In the genomic region with DNA sequence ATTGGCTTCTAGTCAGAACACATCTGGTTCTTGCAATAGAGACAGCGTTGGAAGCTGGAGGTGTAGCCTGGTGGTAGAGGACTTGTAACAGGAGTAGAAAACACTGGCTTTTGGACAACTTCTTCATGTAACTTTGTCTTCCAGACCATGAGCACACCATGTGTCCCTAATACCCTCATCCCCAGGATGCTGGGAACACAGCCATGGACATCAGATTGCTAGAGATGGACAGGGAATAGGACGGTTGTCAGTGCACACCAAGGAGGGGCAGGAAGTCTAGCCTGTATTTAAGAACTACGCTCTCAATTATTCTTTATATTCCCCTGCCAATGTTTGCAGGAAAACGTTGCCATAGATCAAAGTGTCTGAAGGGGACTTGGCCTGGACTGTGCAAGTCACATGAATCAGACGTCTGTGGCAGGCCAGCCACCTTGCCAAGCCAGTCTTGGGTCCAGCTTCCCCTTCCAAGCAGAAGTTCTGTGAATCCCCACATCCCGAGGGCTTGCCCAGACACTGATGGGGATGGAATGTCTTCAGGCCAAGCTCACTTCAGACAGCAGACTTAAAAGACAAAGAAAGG, we compare ENCODE assay signal across 9 mouse cellular contexts.
A peak's percentile ranks its signal among the peaks of the same experiment; 100 is the strongest.
DNase-seq lines count a peak whose midpoint lies in the region; ATAC-seq and TF ChIP-seq lines count a peak whose summit lies in the region.
"Had no signal": no experiment of that assay in that cellular context is flagged by ENCODE, and none has a peak within 500 bp of the region (broad histone marks: within the 10 kb centered on the region; RNA-seq: fewer than 3 reads in every experiment).

No protein-coding gene starts in this region.

- H3K36me3 ChIP-seq in kidney, embryonic 14.5 days (ENCODE audit: control insufficient read depth, insufficient read depth, low read length) = no peaks in the 10 kb centered on the region
- H3K36me3 ChIP-seq in heart, postnatal 0 days (replicated peaks; ENCODE audit: control insufficient read depth, insufficient read depth, low read length) = no peaks in the 10 kb centered on the region
- H3K36me3 ChIP-seq in intestine, postnatal 0 days (ENCODE audit: control insufficient read depth, insufficient read depth) = no peaks in the 10 kb centered on the region
- H3K36me3 ChIP-seq in thymus, adult 2 months (ENCODE audit: control insufficient read depth, insufficient read depth, low read length) = no peaks in the 10 kb centered on the region
- no peaks in the 10 kb centered on the region for H3K36me3 ChIP-seq in hindbrain, embryonic 14.5 days (replicated peaks; ENCODE audit: control insufficient read depth, insufficient read depth)
- H3K36me3 ChIP-seq: hindbrain, embryonic 10.5 days had no signal

- no peak for ATAC-seq in kidney, embryonic 14.5 days (ENCODE audit: low FRiP score, low TSS enrichment)
- peak; percentile 22; the same call in 1 of the 2 replicates for ATAC-seq in heart, postnatal 0 days (ENCODE audit: insufficient read depth, low read depth)
- 0 out of 2 replicates have a peak, but pooled peaks have one; percentile 6 for ATAC-seq in intestine, postnatal 0 days
- ATAC-seq in hindbrain, embryonic 14.5 days (ENCODE audit: low FRiP score) = no peak

- H3K9ac ChIP-seq in kidney, embryonic 14.5 days (ENCODE audit: low read depth, low read length) = no peak overlapping the region
- H3K9ac ChIP-seq in heart, postnatal 0 days (replicated peaks; ENCODE audit: low read depth, low read length) = no peak overlapping the region
- no peak overlapping the region for H3K9ac ChIP-seq in intestine, postnatal 0 days (ENCODE audit: low read depth, low read length)
- H3K9ac ChIP-seq in hindbrain, embryonic 14.5 days = no peak overlapping the region

- H3K4me1 ChIP-seq in kidney, embryonic 14.5 days (ENCODE audit: control insufficient read depth, insufficient read depth, low read length) = peaks cover 21% of the 10 kb centered on the region
- peaks cover 24% of the 10 kb centered on the region; the same call in 1 of the 2 replicates for H3K4me1 ChIP-seq in heart, postnatal 0 days (ENCODE audit: control insufficient read depth, insufficient read depth)
- H3K4me1 ChIP-seq in intestine, postnatal 0 days (replicated peaks; ENCODE audit: control insufficient read depth, insufficient read depth, low read length) = peaks cover 6% of the 10 kb centered on the region
- H3K4me1 ChIP-seq in thymus, adult 2 months (replicated peaks; ENCODE audit: control insufficient read depth, insufficient read depth, low read length) = no peaks in the 10 kb centered on the region
- no peaks in the 10 kb centered on the region for H3K4me1 ChIP-seq in hindbrain, embryonic 14.5 days (replicated peaks; ENCODE audit: control insufficient read depth, insufficient read depth, low read length)

- no peak overlapping the region; the same call in 1 of the 2 replicates for H3K27ac ChIP-seq in kidney, embryonic 14.5 days (ENCODE audit: low read depth, low read length)
- no peak overlapping the region for H3K27ac ChIP-seq in heart, postnatal 0 days (ENCODE audit: low read depth)
- no peak overlapping the region for H3K27ac ChIP-seq in intestine, postnatal 0 days (ENCODE audit: low read depth, low read length)
- H3K27ac ChIP-seq in thymus, adult 2 months (ENCODE audit: control insufficient read depth, insufficient read depth, low read length) = no peak overlapping the region
- H3K27ac ChIP-seq in hindbrain, embryonic 14.5 days = no peak overlapping the region
- H3K27ac ChIP-seq: hindbrain, embryonic 10.5 days; macrophage had no signal

- DNase-seq in kidney, adult 11 months = peak; percentile 16
- no peak for DNase-seq in heart, postnatal 0 days (ENCODE audit: low spot score)
- DNase-seq in lung, postnatal 36 days = peak; percentile 21
- no peak for DNase-seq in thymus, adult 2 months
- DNase-seq in hindbrain, embryonic 14.5 days (ENCODE audit: low spot score) = no peak

- 51% methylated on average over 6 of the region's 6 CpGs for WGBS in kidney, embryonic 14.5 days
- 40% methylated on average over 6 of the region's 6 CpGs for WGBS in heart, postnatal 0 days
- 44% methylated on average over 6 of the region's 6 CpGs for WGBS in intestine, postnatal 0 days
- WGBS in thymus, adult 2 months = 63% methylated on average over 6 of the region's 6 CpGs
- WGBS in hindbrain, embryonic 14.5 days = 79% methylated on average over 6 of the region's 6 CpGs

- TF ChIP-seq CTCF in heart, postnatal 0 days (IDR thresholded peaks at IDR 0.05; ENCODE audit: low read depth) = no peak
- TF ChIP-seq CTCF in intestine, postnatal 0 days (IDR thresholded peaks at IDR 0.05; ENCODE audit: low read depth) = no peak
- TF ChIP-seq CTCF in thymus, adult 2 months (IDR thresholded peaks at IDR 0.05; ENCODE audit: borderline replicate concordance, control insufficient read depth, extremely low read depth, insufficient read depth, low read length, poor library complexity) = no peak

- TF ChIP-seq POLR2A in thymus, adult 2 months (IDR thresholded peaks at IDR 0.05; ENCODE audit: control insufficient read depth, extremely low read depth, insufficient read depth, low read length, poor library complexity) = no peak

- H3K27me3 ChIP-seq in kidney, embryonic 14.5 days (ENCODE audit: control insufficient read depth, insufficient read depth, low read length) = no peaks in the 10 kb centered on the region
- H3K27me3 ChIP-seq in heart, postnatal 0 days (ENCODE audit: control insufficient read depth, insufficient read depth, low read length) = no peaks in the 10 kb centered on the region
- H3K27me3 ChIP-seq in intestine, postnatal 0 days (replicated peaks; ENCODE audit: control insufficient read depth, insufficient read depth, low read length) = no peaks in the 10 kb centered on the region
- H3K27me3 ChIP-seq in thymus, adult 2 months (ENCODE audit: control insufficient read depth, insufficient read depth, low read length) = no peaks in the 10 kb centered on the region
- no peaks in the 10 kb centered on the region for H3K27me3 ChIP-seq in hindbrain, embryonic 14.5 days (ENCODE audit: control insufficient read depth, insufficient read depth, low read length)

- H3K4me3 ChIP-seq in kidney, embryonic 14.5 days (ENCODE audit: low read length) = no peak overlapping the region
- H3K4me3 ChIP-seq in heart, postnatal 0 days (ENCODE audit: low read depth, low read length) = no peak overlapping the region
- no peak overlapping the region for H3K4me3 ChIP-seq in intestine, postnatal 0 days (ENCODE audit: low read depth, low read length)
- H3K4me3 ChIP-seq in thymus, adult 2 months (ENCODE audit: control insufficient read depth, insufficient read depth, low read length) = no peak overlapping the region
- no peak overlapping the region for H3K4me3 ChIP-seq in hindbrain, embryonic 14.5 days (replicated peaks; ENCODE audit: low read length)
- H3K4me3 ChIP-seq: hindbrain, embryonic 10.5 days had no signal

- H3K9me3 ChIP-seq in kidney, embryonic 14.5 days (ENCODE audit: control insufficient read depth, low read length) = no peaks in the 10 kb centered on the region
- no peaks in the 10 kb centered on the region for H3K9me3 ChIP-seq in heart, postnatal 0 days (replicated peaks; ENCODE audit: control insufficient read depth, low read length)
- H3K9me3 ChIP-seq in intestine, postnatal 0 days (ENCODE audit: control insufficient read depth) = no peaks in the 10 kb centered on the region
- H3K9me3 ChIP-seq in hindbrain, embryonic 14.5 days (ENCODE audit: control insufficient read depth, low read length) = no peaks in the 10 kb centered on the region
- H3K9me3 ChIP-seq: hindbrain, embryonic 10.5 days had no signal

- TF ChIP-seq EP300 in heart, postnatal 0 days (IDR thresholded peaks at IDR 0.05; ENCODE audit: low read depth) = no peak

- H3K4me2 ChIP-seq in kidney, embryonic 14.5 days (replicated peaks; ENCODE audit: low read depth, low read length) = no peak overlapping the region
- no peak overlapping the region for H3K4me2 ChIP-seq in heart, postnatal 0 days (ENCODE audit: low read depth, low read length)
- H3K4me2 ChIP-seq in intestine, postnatal 0 days (replicated peaks; ENCODE audit: low read depth) = no peak overlapping the region
- H3K4me2 ChIP-seq in hindbrain, embryonic 14.5 days (replicated peaks) = no peak overlapping the region

Comparison
In these comparisons a context has a peak if more than half of its experiments do, and no peak if none do; other contexts are left out.
1. DNase-seq: peak in kidney, adult 11 months (single experiment) and lung, postnatal 36 days (single experiment); none in heart, postnatal 0 days (single experiment), thymus, adult 2 months (single experiment) and hindbrain, embryonic 14.5 days (single experiment).
2. ATAC-seq: peak in heart, postnatal 0 days (single experiment) and intestine, postnatal 0 days (single experiment); none in kidney, embryonic 14.5 days (single experiment) and hindbrain, embryonic 14.5 days (single experiment).